Mouse (Mus musculus) heart, adult 18-20 months (tissue): Measurements from ENCODE around the gene Opa3. TPM values are rescaled to one million over a fixed set of nuclear protein-coding genes. Genes with fewer than 3 reads are reported as not detected.

ENCODE experiments used
- DNase-seq, 2 experiments: peaks; one replicate each; pipeline ENCODE4 v3.0.0; 2021 to 2022; ENCODE audit warnings: mixed read lengths in 1 of 2
- long read RNA-seq, 2 experiments: library from polyadenylated mRNA; stranded (forward); transcript quantifications; one replicate each; pipeline ENCODE4 v2.0.0; 2021
- total RNA-seq, 2 experiments: library from RNA; stranded (reverse); gene quantifications; 2 replicates each; pipeline ENCODE4 v1.2.3; 2021

The Opa3 gene
- 10 to 100 TPM; 65.1 to 70.8 TPM for total RNA-seq
- long read RNA-seq, experiment 1, transcript Opa3-201 (2 exons, 3,366 nt) = major isoform, 88 of 107 reads
- long read RNA-seq, experiment 1, partial matches to known transcripts = 19 of 107 reads
- long read RNA-seq, experiment 1, other reads (novel, unspliced or antisense) = 0 of 107 reads
- long read RNA-seq, experiment 2, transcript Opa3-201 (2 exons, 3,366 nt) = major isoform, 32 of 35 reads
- long read RNA-seq, experiment 2, partial matches to known transcripts = 3 of 35 reads
- long read RNA-seq, experiment 2, other reads (novel, unspliced or antisense) = 0 of 35 reads

GRCm38 (mm10) chr7:19227883-19228792 lies at the start of gene Opa3:
TSS of gene Opa3 (plus strand) at chr7:19228334.
- DNase-seq = peak; percentile 99 to 100

- DNase-seq = peak; percentile 70 to 90
These were observed 49.6 kb upstream of the Opa3 start for GRCm38 (mm10) chr7:19178443-19179092.

GRCm38 (mm10) chr7:19179173-19179572 lies 49.0 kb upstream of the Opa3 start:
- peak; percentile 65 for DNase-seq

- DNase-seq = no peak
These were observed 48.2 kb upstream of the Opa3 start for GRCm38 (mm10) chr7:19179936-19180335.

GRCm38 (mm10) chr7:19180862-19181429 lies 47.2 kb upstream of the Opa3 start:
- peak; percentile 60 to 63 for DNase-seq

GRCm38 (mm10) chr7:19184250-19184649 lies 43.9 kb upstream of the Opa3 start:
- peak; percentile 35 to 39 for DNase-seq

- peak in 1 of 2 experiments; percentile 18 for DNase-seq
These were observed 43.4 kb upstream of the Opa3 start for GRCm38 (mm10) chr7:19184758-19185157.

GRCm38 (mm10) chr7:19194676-19195075 lies 33.5 kb upstream of the Opa3 start:
- no peak for DNase-seq

- DNase-seq = peak in 1 of 2 experiments; percentile 71
These were observed 31.5 kb upstream of the Opa3 start for GRCm38 (mm10) chr7:19196676-19197075.

- DNase-seq = peak in 1 of 2 experiments; percentile 36
These were observed 30.1 kb upstream of the Opa3 start for GRCm38 (mm10) chr7:19197985-19198384.

GRCm38 (mm10) chr7:19201660-19202059 lies 26.5 kb upstream of the Opa3 start:
- no peak for DNase-seq

- no peak for DNase-seq
These were observed 25.9 kb upstream of the Opa3 start for GRCm38 (mm10) chr7:19202065-19202850.

GRCm38 (mm10) chr7:19208201-19208910 lies 19.8 kb upstream of the Opa3 start:
- DNase-seq = no peak

GRCm38 (mm10) chr7:19208944-19209472 lies 19.1 kb upstream of the Opa3 start:
- peak in 1 of 2 experiments; percentile 81 for DNase-seq

GRCm38 (mm10) chr7:19209494-19209893 lies 18.6 kb upstream of the Opa3 start:
- DNase-seq = no peak

GRCm38 (mm10) chr7:19210010-19210409 lies 18.1 kb upstream of the Opa3 start:
- no peak for DNase-seq

- DNase-seq = peak in 1 of 2 experiments; percentile 63
These were observed 17.0 kb upstream of the Opa3 start for GRCm38 (mm10) chr7:19211041-19211675.

- peak; percentile 42 to 66 for DNase-seq
These were observed 16.0 kb upstream of the Opa3 start, which contains the start of gene Gpr4 for GRCm38 (mm10) chr7:19211996-19212755. TSS of gene Gpr4 (plus strand) at chr7:19212538.

GRCm38 (mm10) chr7:19213385-19213784 lies 14.7 kb upstream of the Opa3 start:
- DNase-seq = peak in 1 of 2 experiments; percentile 48
